Mouse (Mus musculus) kidney, adult 2 months (tissue): ENCODE data around the gene Ankrd66.

Source experiments
- CTCF ChIP-seq: fragments of 200-500 bp; conservative IDR thresholded peaks from 2 replicates; pipeline ENCODE4 v1.5.1; 2011; ENCODE audit warnings: low read depth, mild to moderate bottlenecking, control low read depth, low read length, moderate library complexity, mixed read lengths; ENCODE audit not compliant: insufficient read depth, insufficient read length
- POLR2A ChIP-seq: fragments of 200-500 bp; IDR thresholded peaks from one replicate; pipeline ENCODE4 v1.6.1; 2011; ENCODE audit warnings: low read depth, low read length, control low read depth

GRCm38 (mm10) chr17:43485982-43486381 lies 57.5 kb downstream of the Ankrd66 start:
- TF ChIP-seq CTCF: no peak
- no peak for TF ChIP-seq POLR2A
